Mouse (Mus musculus): Measurements from ENCODE around the gene Ccdc62. TPM values are rescaled to one million over a fixed set of nuclear protein-coding genes. Genes with fewer than 3 reads are reported as not detected.

The Ccdc62 gene
- 5.5 and 9.1 TPM in 2 replicates for polyA plus RNA-seq (2014; fragmentation: Nextera tagmentation; extraction: Ambion mirVana)

DNA sequence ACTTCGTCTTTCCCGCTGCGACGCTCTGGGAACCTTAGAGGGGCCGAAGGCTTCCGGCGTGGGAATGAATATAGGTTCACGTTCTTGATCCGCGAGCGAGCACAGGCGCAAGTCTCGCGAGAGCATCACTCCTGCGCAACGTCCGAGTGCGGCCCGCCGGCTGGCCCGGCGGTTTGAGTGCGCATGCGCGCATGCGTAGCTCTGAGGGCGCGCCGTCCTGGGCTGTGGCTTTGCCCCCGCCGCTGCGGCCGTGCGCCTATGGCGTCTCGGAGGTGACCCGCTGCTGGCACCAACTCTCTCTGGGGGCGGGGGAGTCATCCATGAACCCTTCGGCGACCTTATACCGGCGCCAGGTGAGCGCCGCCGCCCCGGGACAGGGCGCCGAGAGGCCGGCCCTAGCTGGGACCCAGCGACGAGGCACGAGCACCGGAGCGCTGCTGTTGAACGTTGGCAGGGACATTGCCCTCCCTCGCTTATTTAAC is at the start of gene Ccdc62:
Gene Ccdc62 (plus strand): TSS at position 172 of the 482 bp plus-strand sequence.
- Histone ChIP-seq H3K9ac (ENCODE audit: low read length) (peak within 1 kb of the TSS; percentile 96), H3K4me2 (ENCODE audit: low read length) (peak within 1 kb of the TSS; percentile 85), H3K4me3 (ENCODE audit: low read depth, low read length) (peak within 1 kb of the TSS; percentile 87), H3K36me3 (ENCODE audit: control insufficient read depth, insufficient read depth, low read length) (peaks cover 35% of the 10 kb centered on the region), H3K9me3 (ENCODE audit: control insufficient read depth, low read length) (no peaks in the 10 kb centered on the region), H3K27me3 (replicated peaks; ENCODE audit: control insufficient read depth, insufficient read depth, low read length) (no peaks in the 10 kb centered on the region), H3K27ac (ENCODE audit: low read depth) (peak within 1 kb of the TSS; percentile 81), H3K4me1 (replicated peaks; ENCODE audit: control insufficient read depth, insufficient read depth, low read length) (peaks cover 4% of the 10 kb centered on the region; the same call in 1 of the 2 replicates)
- WGBS: under 1% methylated on average over 56 of the region's 56 CpGs
- DNase-seq (ENCODE audit: low spot score) (peak; percentile 94), ATAC-seq (replicated peaks; ENCODE audit: low FRiP score, low TSS enrichment, low read depth) (peak; percentile 96)

GRCm38 (mm10) chr5:123880778-123881177 is 49.7 kb upstream of the Ccdc62 start:
- ATAC-seq (replicated peaks; ENCODE audit: low FRiP score, low TSS enrichment, low read depth): no peak
- Histone ChIP-seq H3K27ac (ENCODE audit: low read depth) (no peak overlapping the region), H3K36me3 (ENCODE audit: control insufficient read depth, insufficient read depth, low read length) (no peaks in the 10 kb centered on the region), H3K9me3 (ENCODE audit: control insufficient read depth, low read length) (no peaks in the 10 kb centered on the region), H3K4me2 (ENCODE audit: low read length) (no peak overlapping the region), H3K4me3 (ENCODE audit: low read depth, low read length) (no peak overlapping the region), H3K27me3 (replicated peaks; ENCODE audit: control insufficient read depth, insufficient read depth, low read length) (no peaks in the 10 kb centered on the region), H3K9ac (ENCODE audit: low read length) (no peak overlapping the region), H3K4me1 (replicated peaks; ENCODE audit: control insufficient read depth, insufficient read depth, low read length) (peaks cover 23% of the 10 kb centered on the region)
- no peak for DNase-seq (ENCODE audit: low spot score)
- WGBS: 83% methylated on average over 14 of the region's 14 CpGs

- Histone ChIP-seq H3K27ac (ENCODE audit: low read depth) (no peak overlapping the region), H3K4me2 (ENCODE audit: low read length) (no peak overlapping the region), H3K27me3 (replicated peaks; ENCODE audit: control insufficient read depth, insufficient read depth, low read length) (no peaks in the 10 kb centered on the region), H3K9ac (ENCODE audit: low read length) (no peak overlapping the region), H3K36me3 (ENCODE audit: control insufficient read depth, insufficient read depth, low read length) (no peaks in the 10 kb centered on the region), H3K4me3 (ENCODE audit: low read depth, low read length) (no peak overlapping the region), H3K4me1 (replicated peaks; ENCODE audit: control insufficient read depth, insufficient read depth, low read length) (peaks cover 14% of the 10 kb centered on the region), H3K9me3 (ENCODE audit: control insufficient read depth, low read length) (no peaks in the 10 kb centered on the region)
- ATAC-seq (replicated peaks; ENCODE audit: low FRiP score, low TSS enrichment, low read depth): no peak
- WGBS: 65% methylated on average over 7 of the region's 7 CpGs
- no peak for DNase-seq (ENCODE audit: low spot score)
Measured at GRCm38 (mm10) chr5:123883891-123884290, 46.6 kb upstream of the Ccdc62 start.

DNA sequence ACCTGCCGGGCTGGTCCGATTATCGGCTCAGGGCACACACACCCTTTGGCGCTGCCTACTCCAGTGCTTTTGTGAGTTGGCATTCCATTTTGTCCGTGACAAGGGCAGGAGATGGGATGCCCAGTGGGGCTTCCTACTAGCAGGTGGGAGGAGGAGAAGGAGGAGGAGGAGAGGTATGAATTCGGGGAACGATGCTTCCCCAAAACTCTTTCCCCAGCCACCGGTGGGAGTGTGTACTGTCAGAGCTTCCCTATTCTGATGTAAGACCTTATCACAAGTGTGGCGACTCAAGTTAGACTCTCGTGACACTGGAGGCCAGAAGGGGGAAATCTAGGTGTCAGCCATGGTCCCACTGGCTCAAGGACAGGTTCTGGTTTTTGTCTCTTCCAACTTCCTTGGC is 46.1 kb upstream of the Ccdc62 start:
- 72% methylated on average over 10 of the region's 10 CpGs for WGBS
- H3K27me3 ChIP-seq (replicated peaks; ENCODE audit: control insufficient read depth, insufficient read depth, low read length): no peaks in the 10 kb centered on the region
- H3K4me3 ChIP-seq (ENCODE audit: low read depth, low read length): no peak overlapping the region
- H3K9me3 ChIP-seq (ENCODE audit: control insufficient read depth, low read length): no peaks in the 10 kb centered on the region
- peaks cover 12% of the 10 kb centered on the region for H3K4me1 ChIP-seq (replicated peaks; ENCODE audit: control insufficient read depth, insufficient read depth, low read length)
- DNase-seq (ENCODE audit: low spot score) (no peak), ATAC-seq (replicated peaks; ENCODE audit: low FRiP score, low TSS enrichment, low read depth) (no peak)
- no peak overlapping the region for H3K4me2 ChIP-seq (ENCODE audit: low read length)
- no peak overlapping the region for H3K27ac ChIP-seq (ENCODE audit: low read depth)
- no peak overlapping the region for H3K9ac ChIP-seq (ENCODE audit: low read length)
- H3K36me3 ChIP-seq (ENCODE audit: control insufficient read depth, insufficient read depth, low read length): no peaks in the 10 kb centered on the region

GRCm38 (mm10) chr5:123886365-123886764 is 44.1 kb upstream of the Ccdc62 start:
- H3K27ac ChIP-seq (ENCODE audit: low read depth): no peak overlapping the region
- H3K4me3 ChIP-seq (ENCODE audit: low read depth, low read length): no peak overlapping the region
- no peaks in the 10 kb centered on the region for H3K9me3 ChIP-seq (ENCODE audit: control insufficient read depth, low read length)
- no peak overlapping the region for H3K4me2 ChIP-seq (ENCODE audit: low read length)
- H3K36me3 ChIP-seq (ENCODE audit: control insufficient read depth, insufficient read depth, low read length): no peaks in the 10 kb centered on the region
- ATAC-seq (replicated peaks; ENCODE audit: low FRiP score, low TSS enrichment, low read depth): no peak
- no peaks in the 10 kb centered on the region for H3K4me1 ChIP-seq (replicated peaks; ENCODE audit: control insufficient read depth, insufficient read depth, low read length)
- no peak overlapping the region for H3K9ac ChIP-seq (ENCODE audit: low read length)
- no peaks in the 10 kb centered on the region for H3K27me3 ChIP-seq (replicated peaks; ENCODE audit: control insufficient read depth, insufficient read depth, low read length)
- WGBS: 77% methylated on average over 3 of the region's 3 CpGs
- no peak for DNase-seq (ENCODE audit: low spot score)

DNA sequence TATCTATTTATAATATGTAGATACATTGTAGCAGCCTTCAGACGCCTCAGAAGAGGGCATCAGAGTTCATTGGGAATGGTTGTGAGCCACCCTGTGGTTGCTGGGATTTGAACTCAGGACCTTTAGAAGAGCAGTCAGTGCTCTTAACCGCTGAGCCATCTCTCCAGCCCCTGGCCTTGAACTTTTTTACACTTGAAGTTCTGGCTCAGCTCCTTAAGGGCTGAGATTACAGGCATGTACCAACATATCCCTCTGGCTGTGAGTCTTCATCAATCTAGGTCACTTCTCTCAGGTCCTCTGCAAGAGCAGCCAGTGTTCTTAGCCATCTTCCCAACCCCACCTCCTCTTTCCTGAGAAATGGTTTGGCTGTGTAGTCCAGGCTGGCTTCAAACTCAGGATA is 40.2 kb upstream of the Ccdc62 start:
- DNase-seq (ENCODE audit: low spot score) (no peak), ATAC-seq (replicated peaks; ENCODE audit: low FRiP score, low TSS enrichment, low read depth) (no peak)
- no peaks in the 10 kb centered on the region for H3K27me3 ChIP-seq (replicated peaks; ENCODE audit: control insufficient read depth, insufficient read depth, low read length)
- no peak overlapping the region for H3K9ac ChIP-seq (ENCODE audit: low read length)
- no peak overlapping the region for H3K4me3 ChIP-seq (ENCODE audit: low read depth, low read length)
- WGBS: 78% methylated on average over 2 of the region's 2 CpGs
- no peaks in the 10 kb centered on the region for H3K4me1 ChIP-seq (replicated peaks; ENCODE audit: control insufficient read depth, insufficient read depth, low read length)
- H3K36me3 ChIP-seq (ENCODE audit: control insufficient read depth, insufficient read depth, low read length): no peaks in the 10 kb centered on the region
- H3K27ac ChIP-seq (ENCODE audit: low read depth): no peak overlapping the region
- H3K9me3 ChIP-seq (ENCODE audit: control insufficient read depth, low read length): no peaks in the 10 kb centered on the region
- H3K4me2 ChIP-seq (ENCODE audit: low read length): no peak overlapping the region

DNA sequence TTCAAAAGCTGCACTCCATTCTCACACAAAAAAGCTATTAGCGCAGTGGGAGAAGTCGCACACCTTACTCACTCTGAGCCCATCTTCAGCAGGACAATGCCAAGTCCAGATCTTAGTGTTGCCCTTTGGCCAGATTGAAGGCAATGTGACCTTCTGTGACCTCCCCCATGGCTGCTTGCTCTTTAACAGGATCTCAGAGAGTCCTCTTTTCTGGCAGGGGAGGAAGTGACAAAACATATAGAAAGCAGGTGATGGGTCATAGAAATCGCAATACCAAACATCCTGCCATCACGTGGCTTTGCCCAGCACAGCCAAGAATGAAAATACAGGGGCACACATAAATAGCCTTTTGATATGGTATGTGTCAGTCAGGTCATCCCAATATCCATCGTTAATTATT is 39.5 kb upstream of the Ccdc62 start:
- 77% methylated on average over 5 of the region's 5 CpGs for WGBS
- ATAC-seq (replicated peaks; ENCODE audit: low FRiP score, low TSS enrichment, low read depth): no peak
- Histone ChIP-seq H3K4me2 (ENCODE audit: low read length) (no peak overlapping the region), H3K27me3 (replicated peaks; ENCODE audit: control insufficient read depth, insufficient read depth, low read length) (no peaks in the 10 kb centered on the region), H3K4me1 (replicated peaks; ENCODE audit: control insufficient read depth, insufficient read depth, low read length) (no peaks in the 10 kb centered on the region), H3K4me3 (ENCODE audit: low read depth, low read length) (no peak overlapping the region), H3K27ac (ENCODE audit: low read depth) (no peak overlapping the region), H3K9ac (ENCODE audit: low read length) (no peak overlapping the region), H3K9me3 (ENCODE audit: control insufficient read depth, low read length) (no peaks in the 10 kb centered on the region), H3K36me3 (ENCODE audit: control insufficient read depth, insufficient read depth, low read length) (no peaks in the 10 kb centered on the region)
- no peak for DNase-seq (ENCODE audit: low spot score)

GRCm38 (mm10) chr5:123891669-123892068 is 38.8 kb upstream of the Ccdc62 start:
- no peak overlapping the region for H3K4me2 ChIP-seq (ENCODE audit: low read length)
- H3K27ac ChIP-seq (ENCODE audit: low read depth): no peak overlapping the region
- no peaks in the 10 kb centered on the region for H3K4me1 ChIP-seq (replicated peaks; ENCODE audit: control insufficient read depth, insufficient read depth, low read length)
- no peak overlapping the region for H3K9ac ChIP-seq (ENCODE audit: low read length)
- no peaks in the 10 kb centered on the region for H3K36me3 ChIP-seq (ENCODE audit: control insufficient read depth, insufficient read depth, low read length)
- DNase-seq (ENCODE audit: low spot score): no peak
- no peak overlapping the region for H3K4me3 ChIP-seq (ENCODE audit: low read depth, low read length)
- no peaks in the 10 kb centered on the region for H3K27me3 ChIP-seq (replicated peaks; ENCODE audit: control insufficient read depth, insufficient read depth, low read length)
- H3K9me3 ChIP-seq (ENCODE audit: control insufficient read depth, low read length): no peaks in the 10 kb centered on the region
- ATAC-seq (replicated peaks; ENCODE audit: low FRiP score, low TSS enrichment, low read depth): 0 out of 2 replicates have a peak, but pooled peaks have one; percentile 19
- WGBS: 44% methylated on average over 6 of the region's 6 CpGs

DNA sequence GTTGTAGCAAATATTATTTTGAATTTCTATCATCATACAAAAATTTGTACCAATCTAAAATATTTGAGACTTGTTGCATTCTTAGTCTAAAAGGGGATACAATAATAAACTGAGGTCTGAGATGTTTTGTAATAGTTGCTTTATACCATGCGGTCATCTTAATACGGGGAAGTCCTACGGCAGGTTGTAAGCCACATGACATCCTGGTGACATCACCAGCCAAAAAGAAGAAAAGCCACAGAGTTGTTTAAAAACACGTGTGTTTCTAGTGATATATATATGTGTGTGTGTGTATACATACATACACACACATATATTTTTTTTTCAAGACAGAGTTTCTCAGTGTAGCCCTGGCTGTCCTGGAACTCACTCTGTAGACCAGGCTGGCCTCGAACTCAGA is 37.0 kb upstream of the Ccdc62 start:
- H3K4me3 ChIP-seq (ENCODE audit: low read depth, low read length): no peak overlapping the region
- DNase-seq (ENCODE audit: low spot score) (no peak), ATAC-seq (replicated peaks; ENCODE audit: low FRiP score, low TSS enrichment, low read depth) (no peak)
- H3K9me3 ChIP-seq (ENCODE audit: control insufficient read depth, low read length): no peaks in the 10 kb centered on the region
- no peaks in the 10 kb centered on the region for H3K36me3 ChIP-seq (ENCODE audit: control insufficient read depth, insufficient read depth, low read length)
- WGBS: 88% methylated on average over 5 of the region's 5 CpGs
- no peak overlapping the region for H3K4me2 ChIP-seq (ENCODE audit: low read length)
- H3K27me3 ChIP-seq (replicated peaks; ENCODE audit: control insufficient read depth, insufficient read depth, low read length): no peaks in the 10 kb centered on the region
- H3K9ac ChIP-seq (ENCODE audit: low read length): no peak overlapping the region
- H3K27ac ChIP-seq (ENCODE audit: low read depth): no peak overlapping the region
- H3K4me1 ChIP-seq (replicated peaks; ENCODE audit: control insufficient read depth, insufficient read depth, low read length): no peaks in the 10 kb centered on the region
